Mouse (Mus musculus) megakaryocyte-erythroid progenitor cell, adult 5-6 weeks (primary cell): ENCODE measurements around the gene Nrxn2. TPM values are rescaled to one million over a fixed set of nuclear protein-coding genes. Genes with fewer than 3 reads are reported as not detected.

Experiments
- ATAC-seq: replicated peaks from 2 replicates; pipeline ENCODE4 v1.8.0; 2016; ENCODE audit warnings: mild to moderate bottlenecking, inconsistent platforms; ENCODE audit not compliant: severe bottlenecking, poor library complexity, low FRiP score, low TSS enrichment
- total RNA-seq, 2 experiments: library from RNA; stranded (forward) in 1 of 2; stranded (reverse) in 1 of 2; fragments of 200-1000, 215-1000 nt in 1 of 2; fragments of >200 nt in 1 of 2; fragmentation: Nextera tagmentation in 1 of 2; gene quantifications; 2 replicates each; pipeline ENCODE4 v1.2.3; 2014 to 2017

Nrxn2 gene
- not detected in 2 replicates for total RNA-seq (2014; fragmentation: Nextera tagmentation)
- not detected in 2 replicates for total RNA-seq (2017)

GRCm38 (mm10) chr19:6418233-6418879 lies at the start of gene Nrxn2:
Gene Nrxn2 (plus strand): TSS chr19:6418731.
- ATAC-seq: peak; percentile 74

GRCm38 (mm10) chr19:6370175-6370574 lies 48.4 kb upstream of the Nrxn2 start:
- no peak for ATAC-seq

- no peak for ATAC-seq
Measured at GRCm38 (mm10) chr19:6372433-6372832, 46.1 kb upstream of the Nrxn2 start.

GRCm38 (mm10) chr19:6373539-6374400 lies 44.8 kb upstream of the Nrxn2 start:
- peak; percentile 38; the same call in 1 of the 2 replicates for ATAC-seq

- no peak for ATAC-seq
Measured at GRCm38 (mm10) chr19:6374571-6374970, 44.0 kb upstream of the Nrxn2 start.

- ATAC-seq: no peak
Measured at GRCm38 (mm10) chr19:6375423-6376254, 42.9 kb upstream of the Nrxn2 start.

- ATAC-seq: 0 out of 2 replicates have a peak, but pooled peaks have one; percentile 48
Measured at GRCm38 (mm10) chr19:6376255-6376564, 42.3 kb upstream of the Nrxn2 start.

- ATAC-seq: no peak
Measured at GRCm38 (mm10) chr19:6376643-6377042, 41.9 kb upstream of the Nrxn2 start.

GRCm38 (mm10) chr19:6377327-6378040 lies 41.0 kb upstream of the Nrxn2 start:
- ATAC-seq: no peak

GRCm38 (mm10) chr19:6380411-6381166 lies 37.9 kb upstream of the Nrxn2 start:
- ATAC-seq: no peak

GRCm38 (mm10) chr19:6381238-6381637 lies 37.3 kb upstream of the Nrxn2 start:
- ATAC-seq: no peak

GRCm38 (mm10) chr19:6382323-6382924 lies 36.1 kb upstream of the Nrxn2 start:
- ATAC-seq: no peak

GRCm38 (mm10) chr19:6383470-6383869 lies 35.1 kb upstream of the Nrxn2 start:
- no peak for ATAC-seq

GRCm38 (mm10) chr19:6384128-6384527 lies 34.4 kb upstream of the Nrxn2 start, which contains the start of gene Pygm:
Gene Pygm (plus strand): TSS chr19:6384399.
- ATAC-seq: no peak

- no peak for ATAC-seq
Measured at GRCm38 (mm10) chr19:6384954-6385353, 33.6 kb upstream of the Nrxn2 start.

GRCm38 (mm10) chr19:6385419-6385818 lies 33.1 kb upstream of the Nrxn2 start:
- ATAC-seq: no peak

- no peak for ATAC-seq
Measured at GRCm38 (mm10) chr19:6385821-6386220, 32.7 kb upstream of the Nrxn2 start.

- no peak for ATAC-seq
Measured at GRCm38 (mm10) chr19:6386234-6386633, 32.3 kb upstream of the Nrxn2 start.
